Mouse (Mus musculus) megakaryocyte, embryonic 14.5 days (primary cell): ENCODE measurements at regions not wholly inside any gene's neighbourhood (a gene's known extent, or its start where the extent isn't known, plus 50 kb on each side); places are given as distances from the start of the nearest gene placed in this dataset.

Experiments
- FLI1 ChIP-seq: IDR thresholded peaks from 2 replicates; pipeline ENCODE4 v1.6.1; 2012; ENCODE audit warnings: low read length, inconsistent platforms, mixed read lengths
- GATA1 ChIP-seq: IDR thresholded peaks from 3 replicates; pipeline ENCODE4 v1.6.1; 2012; ENCODE audit warnings: mixed read lengths, low read length, inconsistent platforms, borderline replicate concordance

DNA sequence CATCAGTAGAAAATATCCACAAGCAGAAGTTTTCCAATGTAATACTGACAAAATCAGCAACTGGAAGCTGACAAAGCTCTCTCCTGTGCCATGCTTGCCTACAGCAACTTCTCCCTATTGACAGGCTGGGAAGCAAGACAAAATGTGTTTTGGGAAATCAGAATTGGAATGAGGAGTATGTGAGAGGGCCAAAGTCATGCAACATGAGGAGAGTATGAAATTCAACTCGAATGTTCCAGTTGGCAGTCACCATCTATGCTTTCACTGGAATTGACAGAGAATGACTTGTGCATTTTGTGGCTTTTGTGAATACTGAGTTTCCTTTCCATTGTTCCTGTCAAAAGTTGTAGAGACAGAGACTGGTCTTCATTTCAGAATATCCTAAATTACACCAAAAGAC, 409.7 kb downstream of the Car8 start:
- TF ChIP-seq FLI1, result no peak
- no peak for TF ChIP-seq GATA1
